Mouse (Mus musculus): ENCODE measurements around the gene Elfn2.

GRCm38 (mm10) chr15:78755226-78755625 is 36.7 kb upstream of the Elfn2 start:
- TF ChIP-seq CTCF (IDR thresholded peaks at IDR 0.05; ENCODE audit: borderline replicate concordance, control insufficient read depth, extremely low read depth, insufficient read depth, low read length, poor library complexity) (no peak), POLR2A (IDR thresholded peaks at IDR 0.05; ENCODE audit: control insufficient read depth, extremely low read depth, insufficient read depth, low read length, poor library complexity) (no peak)

All from thymus, adult 2 months (tissue).